Mouse (Mus musculus): ENCODE results near the gene Ube2z. TPM values are rescaled to one million over a fixed set of nuclear protein-coding genes. Genes with fewer than 3 reads are reported as not detected.
A peak's percentile ranks its signal among the peaks of the same experiment; 100 is the strongest.

The Ube2z gene
- polyA plus RNA-seq, 1 experiment from 2014 or later: 28.6 TPM

DNA sequence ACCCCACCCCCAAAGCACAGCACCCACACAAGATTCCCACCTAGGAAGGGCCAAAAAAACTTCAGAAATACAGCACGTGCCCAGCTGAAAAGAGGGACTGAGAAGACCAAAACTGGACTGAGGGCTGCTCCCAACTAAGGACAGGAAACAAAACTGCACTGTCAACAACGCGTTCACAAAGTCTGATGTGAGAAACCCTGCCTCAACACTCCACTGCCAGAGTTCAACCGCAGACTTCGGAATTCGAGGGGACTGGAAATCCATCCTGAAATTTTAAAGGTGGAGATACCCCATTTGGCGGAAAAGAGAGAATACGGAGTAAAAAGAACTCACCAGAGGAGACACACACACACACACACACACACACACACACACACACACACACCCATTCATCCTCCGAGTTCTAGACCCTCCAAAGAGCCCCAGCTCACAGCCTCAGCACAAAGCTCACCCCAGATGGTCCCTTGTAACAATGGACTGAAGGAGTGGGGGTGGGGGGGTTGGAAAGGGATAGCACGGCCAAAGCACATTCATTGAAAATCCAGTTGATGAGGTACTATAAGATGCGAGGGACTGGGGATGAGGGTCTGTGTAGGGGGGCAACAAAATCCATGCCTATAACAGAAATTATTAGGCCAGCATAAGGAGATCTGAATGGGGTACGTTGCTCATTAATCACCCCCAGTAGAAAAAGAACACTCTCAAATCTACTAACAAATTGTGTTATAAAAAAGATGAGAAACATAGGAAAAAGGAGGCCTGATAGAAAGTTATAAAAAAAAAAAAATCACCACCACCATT, 61.9 kb downstream of the Ube2z start:
- under 1% methylated on average over 12 of the region's 12 CpGs for WGBS
- DNase-seq (ENCODE audit: low spot score): peak; percentile 66
- Histone ChIP-seq H3K27me3 (ENCODE audit: insufficient read depth, poor library complexity, severe bottlenecking) (no peaks in the 10 kb centered on the region), H3K36me3 (peaks cover 39% of the 10 kb centered on the region), H3K4me1 (replicated peaks) (peaks cover 53% of the 10 kb centered on the region), H3K4me3 (peak overlapping the region; percentile 100), H3K27ac (peak overlapping the region; percentile 100), H3K9me3 (no peaks in the 10 kb centered on the region)

Other genes with a start within 250 kb of the Ube2z start
- gene Phospho1, start 240.9 kb downstream of the Ube2z start, polyA plus RNA-seq (2016; fragmentation: Nextera tagmentation; extraction: Ambion mirVana): 0.42 and 0.86 TPM in 2 replicates
- gene Gngt2, start 228.2 kb downstream of the Ube2z start, polyA plus RNA-seq (2016; fragmentation: Nextera tagmentation; extraction: Ambion mirVana): 7.9 and 8.4 TPM in 2 replicates
- 3.5 and 4.4 TPM in 2 replicates for gene Abi3, start 222.9 kb downstream of the Ube2z start, polyA plus RNA-seq (2016; fragmentation: Nextera tagmentation; extraction: Ambion mirVana)
- 0.14 and 0.39 TPM in 2 replicates for gene B4galnt2, start 150.5 kb downstream of the Ube2z start, polyA plus RNA-seq (2016; fragmentation: Nextera tagmentation; extraction: Ambion mirVana)
- gene Igf2bp1, start 59.4 kb downstream of the Ube2z start, polyA plus RNA-seq (2016; fragmentation: Nextera tagmentation; extraction: Ambion mirVana): 167 and 186 TPM in 2 replicates
- not detected in 2 replicates for gene Gip, start 40.8 kb downstream of the Ube2z start, polyA plus RNA-seq (2016; fragmentation: Nextera tagmentation; extraction: Ambion mirVana)
- 118 and 126 TPM in 2 replicates for gene Snf8, start 30.5 kb downstream of the Ube2z start, polyA plus RNA-seq (2016; fragmentation: Nextera tagmentation; extraction: Ambion mirVana)
- gene Atp5g1, start 10.3 kb upstream of the Ube2z start, polyA plus RNA-seq (2016; fragmentation: Nextera tagmentation; extraction: Ambion mirVana): 582 and 586 TPM in 2 replicates
- gene Calcoco2, start 46.6 kb upstream of the Ube2z start, polyA plus RNA-seq (2016; fragmentation: Nextera tagmentation; extraction: Ambion mirVana): not detected in 2 replicates
- 0.08 TPM in 1 of 2 replicates, not detected in the other for gene Ttll6, start 68.4 kb upstream of the Ube2z start, polyA plus RNA-seq (2016; fragmentation: Nextera tagmentation; extraction: Ambion mirVana)
- gene Hoxb13, start 128.9 kb upstream of the Ube2z start, polyA plus RNA-seq (2016; fragmentation: Nextera tagmentation; extraction: Ambion mirVana): not detected in 2 replicates
- gene Hoxb9, start 206.1 kb upstream of the Ube2z start, polyA plus RNA-seq (2016; fragmentation: Nextera tagmentation; extraction: Ambion mirVana): not detected in 2 replicates
- 0.08 TPM in 1 of 2 replicates, not detected in the other for gene Hoxb8, start 216.5 kb upstream of the Ube2z start, polyA plus RNA-seq (2016; fragmentation: Nextera tagmentation; extraction: Ambion mirVana)
- not detected in 2 replicates for gene Hoxb7, start 221.2 kb upstream of the Ube2z start, polyA plus RNA-seq (2016; fragmentation: Nextera tagmentation; extraction: Ambion mirVana)
- 0.31 TPM in 1 of 2 replicates, not detected in the other for gene Hoxb6, start 227.1 kb upstream of the Ube2z start, polyA plus RNA-seq (2016; fragmentation: Nextera tagmentation; extraction: Ambion mirVana)
- gene Hoxb5, start 237.9 kb upstream of the Ube2z start, polyA plus RNA-seq (2016; fragmentation: Nextera tagmentation; extraction: Ambion mirVana): 0.14 and 6.3 TPM in 2 replicates